Mouse (Mus musculus) left cerebral cortex, adult 2 months (tissue): ENCODE measurements at regions not wholly inside any gene's neighbourhood (a gene's known extent, or its start where the extent isn't known, plus 50 kb on each side); places are given as distances from the start of the nearest gene placed in this dataset.

ENCODE experiments used
- DNase-seq, 2 experiments: peaks; one replicate each; pipeline ENCODE4 v3.0.0; 2021 to 2022; ENCODE audit warnings: low spot score in 2 of 2, mixed read lengths in 1 of 2; ENCODE audit errors: extremely low spot score in 1 of 2
- H3K27ac ChIP-seq: fragments of 200-600 bp; 2 replicates; pipeline ENCODE4 v1.8.1; 2022
- H3K4me3 ChIP-seq: fragments of 200-600 bp; 2 replicates; pipeline ENCODE4 v1.8.1; 2022
- CTCF ChIP-seq: fragments of 200-600 bp; IDR thresholded peaks from 2 replicates; pipeline ENCODE4 v1.8.1; 2022; ENCODE audit warnings: antibody characterized with exemption, mild to moderate bottlenecking, moderate library complexity
- intact Hi-C: fragments of 180-260 bp; cut with DNase I; formaldehyde crosslinking; loops from one replicate; pipeline ENCODE4 v1.15.1; 2025

DNA sequence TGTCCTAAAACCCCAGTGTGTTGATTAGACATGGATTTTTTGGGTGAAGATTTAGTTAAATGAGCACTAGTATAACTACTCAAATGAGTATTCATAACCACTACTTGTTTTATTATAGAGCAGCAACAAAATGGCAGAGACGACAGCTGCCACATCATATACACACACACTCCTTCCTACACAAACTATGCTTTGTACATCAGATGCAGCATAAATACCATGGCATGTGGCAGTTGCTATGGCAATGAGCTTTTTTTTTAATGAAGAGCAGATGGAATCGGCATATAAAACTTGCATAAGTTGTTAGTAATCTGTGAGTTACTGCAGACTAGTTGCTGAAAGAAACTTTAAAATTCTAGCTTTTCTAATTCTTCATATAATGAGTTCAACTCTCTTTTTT, 725.3 kb downstream of the Cetn3 start:
- peak overlapping the region; percentile 54 for H3K27ac ChIP-seq
- intact Hi-C loops = loop anchor here (1.0 to 5.0 kb wide), 2 partner anchors 192 to 399 kb away; no protein-coding TSS in a partner anchor
- peak in 1 of 2 experiments; percentile 29 for DNase-seq
- H3K4me3 ChIP-seq = no peak overlapping the region
- TF ChIP-seq CTCF = no peak

DNA sequence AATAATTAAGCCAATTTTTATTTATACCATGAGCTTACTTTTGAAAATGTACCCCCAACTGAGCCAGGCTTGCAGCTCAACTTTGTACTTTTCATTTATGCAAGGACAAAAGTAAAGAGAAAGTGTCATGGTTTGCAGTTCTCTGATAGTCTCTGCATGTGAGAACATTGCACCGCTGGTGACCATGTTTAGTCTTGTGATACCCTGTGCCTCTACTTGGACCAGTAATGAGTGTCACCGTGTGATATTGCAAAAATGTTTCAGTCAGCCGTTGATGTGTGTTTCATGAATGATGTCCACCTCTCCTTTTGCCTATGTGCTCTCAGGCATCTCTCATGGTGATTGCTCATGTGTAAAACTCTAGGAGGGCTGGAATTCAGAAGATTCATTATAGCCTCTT, 726.6 kb downstream of the Cetn3 start:
- Histone ChIP-seq H3K27ac (no peak overlapping the region), H3K4me3 (no peak overlapping the region)
- TF ChIP-seq CTCF = no peak
- no peak for DNase-seq
- intact Hi-C loops = loop anchor here (5.0 kb wide), 1 partner anchor 398 kb away; no protein-coding TSS in a partner anchor
